In genomic region chr11:103900803-103901580, GRCm38 (mm10) we compare ENCODE assay signal across 9 mouse cellular contexts. TPM values are rescaled to one million over a fixed set of nuclear protein-coding genes. Genes with fewer than 3 reads are reported as not detected.
DNase-seq lines count a peak whose midpoint lies in the region; ATAC-seq lines count a peak whose summit lies in the region.
"Had no signal": no experiment of that assay in that cellular context is flagged by ENCODE, and none has a peak within 500 bp of the region (broad histone marks: within the 10 kb centered on the region; RNA-seq: fewer than 3 reads in every experiment).

No protein-coding gene starts in this region.

- no peak overlapping the region for H3K9ac ChIP-seq in lung, embryonic 15.5 days
- H3K9ac ChIP-seq in neural tube, embryonic 15.5 days (replicated peaks): no peak overlapping the region
- no peak overlapping the region for H3K9ac ChIP-seq in intestine, embryonic 15.5 days
- H3K9ac ChIP-seq: kidney, embryonic 15.5 days had no signal

- H3K9me3 ChIP-seq in lung, embryonic 15.5 days: no peaks in the 10 kb centered on the region
- no peaks in the 10 kb centered on the region for H3K9me3 ChIP-seq in neural tube, embryonic 15.5 days (replicated peaks)
- H3K9me3 ChIP-seq in intestine, embryonic 15.5 days: no peaks in the 10 kb centered on the region
- H3K9me3 ChIP-seq: kidney, embryonic 15.5 days had no signal

- no peak overlapping the region for H3K4me3 ChIP-seq in lung, embryonic 15.5 days
- no peak overlapping the region for H3K4me3 ChIP-seq in neural tube, embryonic 15.5 days (replicated peaks)
- H3K4me3 ChIP-seq in intestine, embryonic 15.5 days (replicated peaks): no peak overlapping the region
- H3K4me3 ChIP-seq: kidney, embryonic 15.5 days had no signal

- peak; percentile 25 for DNase-seq in adrenal gland, postnatal 14 days
- no peak for DNase-seq in adrenal gland, adult 8-10 months
- peak; percentile 90 for DNase-seq in adipocyte (ENCODE audit: low spot score)
- peak; percentile 24 to 69 for DNase-seq in heart, adult 9 months (ENCODE audit: low spot score in 2 of 2)
- no peak for DNase-seq in spleen, postnatal 4 days (ENCODE audit: low spot score in 2 of 2)

- no peaks in the 10 kb centered on the region for H3K27me3 ChIP-seq in lung, embryonic 15.5 days
- no peaks in the 10 kb centered on the region for H3K27me3 ChIP-seq in neural tube, embryonic 15.5 days (replicated peaks)
- no peaks in the 10 kb centered on the region for H3K27me3 ChIP-seq in intestine, embryonic 15.5 days (replicated peaks)
- H3K27me3 ChIP-seq: kidney, embryonic 15.5 days had no signal

- peak overlapping the region; percentile 67 for H3K27ac ChIP-seq in lung, embryonic 15.5 days
- no peak overlapping the region for H3K27ac ChIP-seq in neural tube, embryonic 15.5 days (replicated peaks)
- no peak overlapping the region for H3K27ac ChIP-seq in intestine, embryonic 15.5 days
- H3K27ac ChIP-seq: kidney, embryonic 15.5 days had no signal

- WGBS in lung, embryonic 15.5 days: 46% methylated on average over 20 of the region's 20 CpGs
- 55% methylated on average over 20 of the region's 20 CpGs for WGBS in neural tube, embryonic 15.5 days
- 68% methylated on average over 20 of the region's 20 CpGs for WGBS in intestine, embryonic 15.5 days

- peak overlapping the region; percentile 20; the same call in 1 of the 2 replicates for H3K4me2 ChIP-seq in lung, embryonic 15.5 days
- no peak overlapping the region for H3K4me2 ChIP-seq in neural tube, embryonic 15.5 days
- no peak overlapping the region for H3K4me2 ChIP-seq in intestine, embryonic 15.5 days (replicated peaks)
- H3K4me2 ChIP-seq: kidney, embryonic 15.5 days had no signal

- no peaks in the 10 kb centered on the region for H3K36me3 ChIP-seq in lung, embryonic 15.5 days
- H3K36me3 ChIP-seq in neural tube, embryonic 15.5 days: peaks cover 8% of the 10 kb centered on the region; the same call in 1 of the 2 replicates
- H3K36me3 ChIP-seq in intestine, embryonic 15.5 days: no peaks in the 10 kb centered on the region

- H3K4me1 ChIP-seq in lung, embryonic 15.5 days: peaks cover 15% of the 10 kb centered on the region
- H3K4me1 ChIP-seq in neural tube, embryonic 15.5 days: no peaks in the 10 kb centered on the region; the same call in 1 of the 2 replicates
- H3K4me1 ChIP-seq in intestine, embryonic 15.5 days (replicated peaks): no peaks in the 10 kb centered on the region
- H3K4me1 ChIP-seq: kidney, embryonic 15.5 days had no signal

- ATAC-seq in lung, embryonic 15.5 days (ENCODE audit: borderline replicate concordance, extremely low read depth, low FRiP score, low TSS enrichment): peak; percentile 94
- no peak for ATAC-seq in neural tube, embryonic 15.5 days (ENCODE audit: low FRiP score)
- no peak for ATAC-seq in intestine, embryonic 15.5 days

RNA-seq across cellular contexts. Expression of gene Nsf, which starts 52.9 kb away (rescaled TPM):
- 109 and 122 TPM in 2 replicates for total RNA-seq in adrenal gland, postnatal 14 days (2021)
- total RNA-seq in adrenal gland, adult 8-10 months (2022): 100 to 1,000 TPM; 155 to 272 (median 192) TPM
- 49.6 and 51.4 TPM in 2 replicates for polyA plus RNA-seq in lung, embryonic 15.5 days (2015; fragmentation: Nextera tagmentation; extraction: Ambion mirVana)
- 231 and 244 TPM in 2 replicates for polyA plus RNA-seq in neural tube, embryonic 15.5 days (2015; fragmentation: Nextera tagmentation; extraction: Ambion mirVana)
- 47.9 and 50.0 TPM in 2 replicates for polyA plus RNA-seq in intestine, embryonic 15.5 days (2015; fragmentation: Nextera tagmentation; extraction: Ambion mirVana)

Comparison
In these comparisons a context has a peak if more than half of its experiments do, and no peak if none do; other contexts are left out.
1. DNase-seq: peak in adrenal gland, postnatal 14 days (single experiment), adipocyte (single experiment) and heart, adult 9 months (2 of 2); none in adrenal gland, adult 8-10 months (single experiment) and spleen, postnatal 4 days (0 of 2).